Mouse (Mus musculus) embryonic facial prominence, embryonic 11.5 days (tissue): ENCODE results near the gene Xkrx. TPM values are rescaled to one million over a fixed set of nuclear protein-coding genes. Genes with fewer than 3 reads are reported as not detected.

Experiments
- ATAC-seq: fragments of 200-750 bp; cut with Nextera tagmentation; replicated peaks from 2 replicates; pipeline ENCODE4 v1.8.0; 2017; ENCODE audit warnings: low read depth; ENCODE audit not compliant: insufficient number of reproducible peaks, low FRiP score, low TSS enrichment
- DNase-seq: peaks from one replicate; pipeline ENCODE4 v3.0.0-alpha.2; 2015; ENCODE audit warnings: low spot score
- H3K27ac ChIP-seq: fragments of 300-500 bp; sonication (generic); replicated peaks from 2 replicates; pipeline ENCODE4 v1.5.1; 2014; ENCODE audit warnings: mild to moderate bottlenecking, low read depth, low read length, control low read depth
- H3K27me3 ChIP-seq: fragments of 300-500 bp; sonication (generic); 2 replicates; pipeline ENCODE4 v1.6.1; 2014; ENCODE audit warnings: mild to moderate bottlenecking, low read length, moderate library complexity, mixed read lengths; ENCODE audit not compliant: control insufficient read depth, insufficient read depth
- H3K36me3 ChIP-seq: fragments of 300-500 bp; sonication (generic); replicated peaks from 2 replicates; pipeline ENCODE4 v1.6.1; 2014; ENCODE audit warnings: low read depth, mild to moderate bottlenecking, low read length, moderate library complexity, mixed read lengths; ENCODE audit not compliant: control insufficient read depth, insufficient read depth
- H3K4me1 ChIP-seq: fragments of 300-500 bp; sonication (generic); 2 replicates; pipeline ENCODE4 v1.6.1; 2014; ENCODE audit warnings: low read length, mixed read lengths; ENCODE audit not compliant: control insufficient read depth, insufficient read depth
- H3K4me2 ChIP-seq: fragments of 300-500 bp; sonication (generic); 2 replicates; pipeline ENCODE4 v1.6.1; 2014; ENCODE audit warnings: low read depth, mild to moderate bottlenecking, control low read depth, low read length, moderate library complexity
- H3K4me3 ChIP-seq: fragments of 300-500 bp; sonication (generic); 2 replicates; pipeline ENCODE4 v1.5.1; 2014; ENCODE audit warnings: low read depth, low read length, control low read depth
- H3K9ac ChIP-seq: fragments of 300-500 bp; sonication (generic); replicated peaks from 2 replicates; pipeline ENCODE4 v1.6.1; 2014; ENCODE audit warnings: mild to moderate bottlenecking, control low read depth, low read length
- H3K9me3 ChIP-seq: fragments of 300-500 bp; sonication (generic); replicated peaks from 2 replicates; pipeline ENCODE4 v1.6.1; 2016; ENCODE audit warnings: mild to moderate bottlenecking, low read length, inconsistent platforms, mixed read lengths; ENCODE audit not compliant: control insufficient read depth
- WGBS: fragments of 180-500 bp; shearing (Covaris S2); extraction: QIAGEN DNeasy Blood & Tissue Kit; methylation state at CpG from one replicate; pipeline ENCODE4 v1.1.7; 2014; 5-methylcytosine and 5-hydroxymethylcytosine counted together
- polyA plus RNA-seq: library from polyadenylated mRNA; unstranded; fragments of >200 nt; fragmentation: Nextera tagmentation; extraction: Ambion mirVana; gene quantifications from 2 replicates; pipeline ENCODE4 v1.2.1, GENCODE M21; 2014

The Xkrx gene
- polyA plus RNA-seq, 1 experiment from 2014 or later: not detected

DNA sequence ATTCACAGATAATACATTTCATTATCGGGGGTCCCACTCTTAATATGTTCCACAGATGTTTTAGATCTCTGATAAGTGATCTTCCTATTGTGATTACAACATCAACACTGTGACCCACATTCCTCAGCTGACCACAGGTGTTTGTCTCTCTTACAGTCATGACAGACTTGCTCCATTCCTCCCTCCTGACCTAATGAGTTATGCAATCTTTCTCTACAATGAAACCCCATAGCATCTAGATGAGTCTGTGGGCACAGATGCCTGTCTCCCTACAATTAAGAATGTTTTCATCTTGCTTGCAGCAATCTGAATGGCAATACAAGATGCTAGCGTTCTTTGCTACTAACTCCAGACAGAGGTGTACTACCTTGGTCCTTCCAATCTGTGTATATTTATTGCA is 1.4 kb downstream of the Xkrx start:
- WGBS: 82% methylated on average over 2 of the region's 2 CpGs
- Histone ChIP-seq H3K27me3 (no peaks in the 10 kb centered on the region; the same call in 1 of the 2 replicates), H3K9me3 (no peaks in the 10 kb centered on the region), H3K36me3 (no peaks in the 10 kb centered on the region), H3K4me2 (no peak overlapping the region), H3K9ac (no peak overlapping the region), H3K4me1 (no peaks in the 10 kb centered on the region), H3K27ac (no peak overlapping the region), H3K4me3 (no peak overlapping the region)
- no peak for DNase-seq
- ATAC-seq: no peak

DNA sequence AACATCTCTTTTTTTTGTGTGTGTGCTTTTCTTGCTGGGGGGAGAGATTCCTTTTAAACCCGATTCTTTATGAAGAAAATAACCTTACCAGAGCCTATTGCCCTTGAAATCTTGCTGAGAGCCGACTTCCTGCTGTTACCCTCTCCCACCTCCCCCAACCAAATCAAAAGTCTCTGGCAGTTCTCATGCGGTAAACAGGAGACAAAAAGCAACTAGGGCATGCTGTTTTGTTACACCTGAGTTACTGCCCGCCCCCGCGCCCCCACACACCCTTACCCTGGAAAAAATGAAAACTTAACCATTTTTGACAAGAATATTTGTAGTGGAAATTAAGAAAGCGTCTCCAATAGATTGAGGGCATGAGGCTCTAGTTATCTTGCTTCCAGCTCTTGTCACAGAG is 3.7 kb downstream of the Xkrx start:
- WGBS: 34% methylated on average over 7 of the region's 7 CpGs
- no peaks in the 10 kb centered on the region; the same call in 1 of the 2 replicates for H3K27me3 ChIP-seq

DNA sequence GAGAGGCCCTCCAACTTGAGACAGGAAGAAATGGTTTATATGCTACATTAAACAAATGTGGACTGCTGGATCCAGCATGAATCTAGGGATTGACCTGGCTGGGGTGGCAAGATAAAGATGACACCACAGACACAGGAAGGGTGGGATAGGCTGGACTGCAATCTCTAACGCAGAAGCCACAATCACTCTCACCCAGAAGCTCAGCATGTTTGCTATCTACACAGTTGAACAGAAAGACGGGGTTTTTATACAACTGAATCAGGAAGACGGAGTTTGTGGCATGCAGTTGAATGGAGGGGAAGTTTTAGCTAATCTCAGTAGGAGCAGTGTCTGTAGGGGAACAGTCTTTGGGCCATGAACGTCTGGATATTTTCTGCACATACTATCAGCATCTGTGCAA is 19.9 kb downstream of the Xkrx start:
- no peak overlapping the region for H3K4me3 ChIP-seq
- H3K27me3 ChIP-seq: no peaks in the 10 kb centered on the region
- DNase-seq: no peak
- ATAC-seq: no peak
- no peaks in the 10 kb centered on the region for H3K36me3 ChIP-seq
- H3K9ac ChIP-seq: no peak overlapping the region
- H3K4me2 ChIP-seq: no peak overlapping the region
- WGBS: 92% methylated on average over 4 of the region's 4 CpGs
- H3K9me3 ChIP-seq: no peaks in the 10 kb centered on the region
- H3K4me1 ChIP-seq: no peaks in the 10 kb centered on the region
- H3K27ac ChIP-seq: no peak overlapping the region

More for the DNA sequence above, 3.7 kb downstream of the Xkrx start:
- Histone ChIP-seq H3K27ac (no peak overlapping the region), H3K4me2 (no peak overlapping the region), H3K4me3 (no peak overlapping the region), H3K36me3 (no peaks in the 10 kb centered on the region), H3K9me3 (no peaks in the 10 kb centered on the region), H3K9ac (no peak overlapping the region), H3K4me1 (no peaks in the 10 kb centered on the region)
- DNase-seq (no peak), ATAC-seq (no peak)

DNA sequence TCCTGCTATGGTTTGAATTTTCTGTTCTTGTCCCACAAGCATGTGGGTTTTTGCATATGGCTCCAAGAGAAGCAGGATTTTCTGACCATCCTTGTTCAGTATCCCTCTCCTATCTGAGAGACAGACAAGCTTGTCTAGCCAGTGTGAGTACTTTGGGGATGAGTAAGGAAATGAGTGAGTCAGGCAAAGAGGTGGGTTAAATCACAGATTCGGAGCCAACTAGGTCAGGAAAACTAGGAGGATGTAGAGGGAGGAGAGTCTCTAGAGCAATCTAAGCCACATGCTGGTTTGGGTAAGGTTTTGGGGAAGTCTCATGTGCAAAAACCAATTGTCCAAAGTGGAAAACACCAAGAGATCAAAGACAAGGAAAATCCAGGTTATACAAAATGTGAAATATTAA is 20.3 kb downstream of the Xkrx start:
- ATAC-seq (no peak), DNase-seq (no peak)
- no peak overlapping the region for H3K4me3 ChIP-seq
- 85% methylated on average over 1 of the region's 1 CpGs for WGBS
- no peak overlapping the region for H3K4me2 ChIP-seq
- H3K9ac ChIP-seq: no peak overlapping the region
- H3K9me3 ChIP-seq: no peaks in the 10 kb centered on the region
- no peak overlapping the region for H3K27ac ChIP-seq
- H3K27me3 ChIP-seq: no peaks in the 10 kb centered on the region
- H3K4me1 ChIP-seq: no peaks in the 10 kb centered on the region
- H3K36me3 ChIP-seq: no peaks in the 10 kb centered on the region

DNA sequence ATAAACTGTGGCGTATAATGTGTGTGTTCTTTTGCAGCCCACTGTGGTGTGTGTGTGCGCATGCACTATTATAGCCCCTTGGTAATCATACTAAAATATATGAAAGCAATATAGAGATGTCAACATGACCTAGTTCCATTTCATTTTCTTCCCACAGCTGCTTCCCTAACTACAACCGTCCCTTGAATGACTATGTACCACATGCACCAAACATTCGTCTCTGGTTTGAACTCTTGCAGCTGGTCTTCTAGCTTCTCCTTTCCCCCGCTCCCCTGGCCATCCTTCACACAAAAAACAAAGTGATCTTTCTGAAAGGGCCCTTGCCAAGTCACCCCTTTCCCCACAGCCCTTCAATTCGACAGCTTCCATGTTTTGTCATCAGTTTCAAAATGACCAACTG is 21.9 kb downstream of the Xkrx start:
- Histone ChIP-seq H3K4me1 (no peaks in the 10 kb centered on the region), H3K9ac (no peak overlapping the region), H3K4me3 (no peak overlapping the region), H3K36me3 (no peaks in the 10 kb centered on the region), H3K27me3 (no peaks in the 10 kb centered on the region), H3K27ac (no peak overlapping the region), H3K9me3 (no peaks in the 10 kb centered on the region), H3K4me2 (no peak overlapping the region)
- DNase-seq (no peak), ATAC-seq (no peak)
- WGBS: 81% methylated on average over 6 of the region's 6 CpGs

DNA sequence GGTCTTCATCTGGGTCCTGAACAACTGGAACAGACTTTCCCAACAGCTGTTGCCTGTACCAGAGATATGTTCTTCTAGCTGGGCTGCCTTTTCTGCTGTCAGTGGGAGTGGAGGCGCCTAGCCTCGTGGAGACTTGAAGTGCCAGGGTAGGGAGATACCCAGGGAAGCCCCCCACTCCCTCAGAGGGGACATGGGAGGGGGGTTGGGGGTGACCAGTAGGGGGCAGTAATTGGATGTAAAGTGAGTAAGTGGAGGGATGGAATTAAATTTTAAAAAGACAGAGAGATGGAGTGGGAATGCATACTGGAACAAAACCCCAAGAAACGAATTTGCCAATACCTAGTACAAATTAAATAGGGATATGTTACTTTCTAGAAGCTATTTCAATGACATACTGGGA is 28.1 kb downstream of the Xkrx start:
- no peak for DNase-seq
- no peak overlapping the region for H3K9ac ChIP-seq
- H3K4me2 ChIP-seq: no peak overlapping the region
- no peak for ATAC-seq
- no peaks in the 10 kb centered on the region for H3K27me3 ChIP-seq
- H3K27ac ChIP-seq: no peak overlapping the region
- 52% methylated on average over 3 of the region's 3 CpGs for WGBS
- no peaks in the 10 kb centered on the region for H3K36me3 ChIP-seq
- no peaks in the 10 kb centered on the region for H3K4me1 ChIP-seq
- H3K9me3 ChIP-seq: no peaks in the 10 kb centered on the region
- H3K4me3 ChIP-seq: no peak overlapping the region

DNA sequence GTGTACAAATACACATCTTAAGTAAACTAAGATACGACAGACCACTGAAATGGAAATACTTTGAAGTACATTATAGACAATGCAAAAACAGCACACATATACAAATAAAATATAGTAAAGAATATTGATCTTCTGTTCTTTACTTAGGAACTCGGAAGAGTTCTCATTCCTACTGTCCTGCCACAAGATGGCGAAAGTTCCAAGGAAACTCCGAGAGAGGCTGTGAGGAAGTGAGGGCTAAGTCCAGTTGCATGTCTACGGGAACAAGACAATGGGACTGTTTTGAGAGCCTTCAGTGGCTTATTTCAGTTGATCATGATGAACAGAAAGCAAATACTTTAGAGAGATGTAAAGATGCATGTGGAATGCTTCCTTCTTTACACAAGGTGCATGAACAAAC is 29.6 kb downstream of the Xkrx start:
- WGBS: 29% methylated on average over 5 of the region's 5 CpGs
- Histone ChIP-seq H3K9ac (no peak overlapping the region), H3K27me3 (no peaks in the 10 kb centered on the region), H3K4me3 (no peak overlapping the region), H3K36me3 (no peaks in the 10 kb centered on the region), H3K4me2 (no peak overlapping the region), H3K4me1 (no peaks in the 10 kb centered on the region), H3K9me3 (no peaks in the 10 kb centered on the region), H3K27ac (no peak overlapping the region)
- ATAC-seq (no peak), DNase-seq (peak; percentile 27)

DNA sequence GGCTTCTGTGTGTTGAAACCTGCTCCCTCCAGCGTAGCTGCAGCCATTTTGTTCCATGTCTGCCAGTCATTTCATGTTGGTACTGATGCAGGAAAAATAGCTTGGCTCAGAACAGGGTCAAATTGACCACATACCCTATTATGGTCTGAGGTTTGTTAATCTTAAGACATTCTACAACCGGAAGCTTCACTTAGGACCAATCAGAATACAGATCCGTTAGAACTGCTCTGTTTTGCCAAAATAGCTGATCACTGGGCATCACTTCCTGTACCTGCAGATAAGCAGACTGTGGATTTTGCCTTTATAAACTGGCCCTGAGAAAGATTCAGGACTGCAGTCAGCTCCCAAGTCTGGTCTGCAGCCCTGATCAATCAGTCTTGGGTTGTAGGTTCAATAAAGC is 33.3 kb downstream of the Xkrx start:
- no peaks in the 10 kb centered on the region for H3K27me3 ChIP-seq
- H3K4me2 ChIP-seq: no peak overlapping the region
- H3K4me3 ChIP-seq: no peak overlapping the region
- no peak for DNase-seq
- no peaks in the 10 kb centered on the region for H3K36me3 ChIP-seq
- H3K4me1 ChIP-seq: no peaks in the 10 kb centered on the region
- ATAC-seq: no peak
- H3K27ac ChIP-seq: no peak overlapping the region
- H3K9ac ChIP-seq: no peak overlapping the region
- H3K9me3 ChIP-seq: no peaks in the 10 kb centered on the region
- WGBS: 82% methylated on average over 3 of the region's 3 CpGs
